Mouse (Mus musculus): ENCODE results near the gene Socs3. TPM values are rescaled to one million over a fixed set of nuclear protein-coding genes. Genes with fewer than 3 reads are reported as not detected.

Socs3 gene
- polyA plus RNA-seq, 1 experiment: 5.0 TPM

GRCm38 (mm10) chr11:117977694-117978360, 8.0 kb upstream of the Socs3 start:
- no peak for DNase-seq
- TF ChIP-seq POLR2A (IDR thresholded peaks at IDR 0.05; ENCODE audit: low read depth, low read length) (no peak), CTCF (conservative IDR thresholded peaks at IDR 0.05; ENCODE audit: insufficient read depth, insufficient read length, low read depth, low read length) (no peak)
- 80% methylated on average over 5 of the region's 5 CpGs for WGBS

GRCm38 (mm10) chr11:117976081-117976582, 6.3 kb upstream of the Socs3 start:
- Histone ChIP-seq H3K36me3 (ENCODE audit: control insufficient read depth, insufficient read depth, low read length) (no peaks in the 10 kb centered on the region), H3K4me1 (ENCODE audit: control insufficient read depth, insufficient read depth, low read length) (peaks cover 5% of the 10 kb centered on the region; the same call in 1 of the 2 replicates), H3K27me3 (replicated peaks; ENCODE audit: control insufficient read depth, insufficient read depth, low read length) (no peaks in the 10 kb centered on the region), H3K4me3 (ENCODE audit: insufficient read depth, low read depth, low read length) (no peak overlapping the region), H3K27ac (ENCODE audit: insufficient read depth, low read depth, low read length) (no peak overlapping the region)
- WGBS: 23% methylated on average over 8 of the region's 8 CpGs
- TF ChIP-seq CTCF (conservative IDR thresholded peaks at IDR 0.05; ENCODE audit: insufficient read depth, insufficient read length, low read depth, low read length) (no peak), POLR2A (IDR thresholded peaks at IDR 0.05; ENCODE audit: low read depth, low read length) (no peak)
- DNase-seq: peak; percentile 74

More at GRCm38 (mm10) chr11:117977694-117978360, 8.0 kb upstream of the Socs3 start:
- no peaks in the 10 kb centered on the region for H3K36me3 ChIP-seq (ENCODE audit: control insufficient read depth, insufficient read depth, low read length)
- H3K27me3 ChIP-seq (replicated peaks; ENCODE audit: control insufficient read depth, insufficient read depth, low read length): no peaks in the 10 kb centered on the region
- H3K4me1 ChIP-seq (ENCODE audit: control insufficient read depth, insufficient read depth, low read length): peaks cover 5% of the 10 kb centered on the region; the same call in 1 of the 2 replicates
- H3K4me3 ChIP-seq (ENCODE audit: insufficient read depth, low read depth, low read length): no peak overlapping the region
- no peak overlapping the region for H3K27ac ChIP-seq (ENCODE audit: insufficient read depth, low read depth, low read length)

GRCm38 (mm10) chr11:117975211-117975967, 5.5 kb upstream of the Socs3 start:
- Histone ChIP-seq H3K36me3 (ENCODE audit: control insufficient read depth, insufficient read depth, low read length) (no peaks in the 10 kb centered on the region), H3K27me3 (replicated peaks; ENCODE audit: control insufficient read depth, insufficient read depth, low read length) (no peaks in the 10 kb centered on the region), H3K4me1 (ENCODE audit: control insufficient read depth, insufficient read depth, low read length) (peaks cover 5% of the 10 kb centered on the region; the same call in 1 of the 2 replicates), H3K4me3 (ENCODE audit: insufficient read depth, low read depth, low read length) (no peak overlapping the region), H3K27ac (ENCODE audit: insufficient read depth, low read depth, low read length) (no peak overlapping the region)
- DNase-seq: no peak
- 46% methylated on average over 18 of the region's 18 CpGs for WGBS
- no peak for TF ChIP-seq POLR2A (IDR thresholded peaks at IDR 0.05; ENCODE audit: low read depth, low read length)
- no peak for TF ChIP-seq CTCF (conservative IDR thresholded peaks at IDR 0.05; ENCODE audit: insufficient read depth, insufficient read length, low read depth, low read length)

GRCm38 (mm10) chr11:117974327-117975125, 4.7 kb upstream of the Socs3 start:
- Histone ChIP-seq H3K27me3 (replicated peaks; ENCODE audit: control insufficient read depth, insufficient read depth, low read length) (no peaks in the 10 kb centered on the region), H3K27ac (ENCODE audit: insufficient read depth, low read depth, low read length) (no peak overlapping the region), H3K4me1 (ENCODE audit: control insufficient read depth, insufficient read depth, low read length) (peaks cover 7% of the 10 kb centered on the region; the same call in 1 of the 2 replicates), H3K4me3 (ENCODE audit: insufficient read depth, low read depth, low read length) (no peak overlapping the region), H3K36me3 (ENCODE audit: control insufficient read depth, insufficient read depth, low read length) (no peaks in the 10 kb centered on the region)
- TF ChIP-seq CTCF (conservative IDR thresholded peaks at IDR 0.05; ENCODE audit: insufficient read depth, insufficient read length, low read depth, low read length) (no peak), POLR2A (IDR thresholded peaks at IDR 0.05; ENCODE audit: low read depth, low read length) (no peak)
- no peak for DNase-seq
- WGBS: 73% methylated on average over 14 of the region's 14 CpGs

- 54% methylated on average over 5 of the region's 5 CpGs for WGBS
- Histone ChIP-seq H3K4me1 (ENCODE audit: control insufficient read depth, insufficient read depth, low read length) (peaks cover 8% of the 10 kb centered on the region; the same call in 1 of the 2 replicates), H3K27ac (ENCODE audit: insufficient read depth, low read depth, low read length) (no peak overlapping the region), H3K36me3 (ENCODE audit: control insufficient read depth, insufficient read depth, low read length) (no peaks in the 10 kb centered on the region), H3K27me3 (replicated peaks; ENCODE audit: control insufficient read depth, insufficient read depth, low read length) (no peaks in the 10 kb centered on the region), H3K4me3 (ENCODE audit: insufficient read depth, low read depth, low read length) (no peak overlapping the region)
- no peak for TF ChIP-seq POLR2A (IDR thresholded peaks at IDR 0.05; ENCODE audit: low read depth, low read length)
- TF ChIP-seq CTCF (conservative IDR thresholded peaks at IDR 0.05; ENCODE audit: insufficient read depth, insufficient read length, low read depth, low read length): no peak
- DNase-seq: no peak
Observed at GRCm38 (mm10) chr11:117973569-117973968, 3.7 kb upstream of the Socs3 start.

- no peak for DNase-seq
- H3K27ac ChIP-seq (ENCODE audit: insufficient read depth, low read depth, low read length): no peak overlapping the region
- no peak overlapping the region for H3K4me3 ChIP-seq (ENCODE audit: insufficient read depth, low read depth, low read length)
- H3K36me3 ChIP-seq (ENCODE audit: control insufficient read depth, insufficient read depth, low read length): no peaks in the 10 kb centered on the region
- peaks cover 8% of the 10 kb centered on the region; the same call in 1 of the 2 replicates for H3K4me1 ChIP-seq (ENCODE audit: control insufficient read depth, insufficient read depth, low read length)
- no peak for TF ChIP-seq POLR2A (IDR thresholded peaks at IDR 0.05; ENCODE audit: low read depth, low read length)
- TF ChIP-seq CTCF (conservative IDR thresholded peaks at IDR 0.05; ENCODE audit: insufficient read depth, insufficient read length, low read depth, low read length): no peak
- no peaks in the 10 kb centered on the region for H3K27me3 ChIP-seq (replicated peaks; ENCODE audit: control insufficient read depth, insufficient read depth, low read length)
- WGBS: 90% methylated on average over 11 of the region's 11 CpGs
Observed at GRCm38 (mm10) chr11:117972656-117973558, 3.1 kb upstream of the Socs3 start.

All from kidney, adult 2 months (tissue).